Mouse (Mus musculus): ENCODE measurements at regions not wholly inside any gene's neighbourhood (a gene's known extent, or its start where the extent isn't known, plus 50 kb on each side); places are given as distances from the start of the nearest gene placed in this dataset.
A peak's percentile ranks its signal among the peaks of the same experiment; 100 is the strongest.

GRCm38 (mm10) chr12:70628384-70629365 is 175.8 kb downstream of the Tmx1 start:
- DNase-seq (ENCODE audit: low spot score in 2 of 2) = no peak

DNA sequence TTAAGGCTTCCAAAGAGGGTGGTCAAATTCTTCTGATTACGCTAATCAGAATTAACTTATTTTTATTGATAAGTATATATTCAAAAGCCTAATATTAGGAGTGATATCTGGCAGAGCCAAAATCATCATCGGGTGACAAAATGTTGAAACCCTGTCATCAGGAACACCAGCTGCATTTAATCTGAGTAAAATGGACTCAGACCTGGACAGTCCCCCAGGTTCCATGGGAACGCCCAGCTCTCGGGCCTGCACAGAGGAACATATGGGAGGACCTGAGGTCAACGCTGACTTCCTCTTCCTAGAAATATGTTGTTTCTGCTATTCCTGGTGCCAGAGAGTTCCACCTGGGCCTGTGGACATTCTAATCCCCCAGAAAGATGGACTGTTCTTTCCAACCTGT is 176.5 kb downstream of the Tmx1 start:
- DNase-seq (ENCODE audit: low spot score in 2 of 2) = no peak

DNA sequence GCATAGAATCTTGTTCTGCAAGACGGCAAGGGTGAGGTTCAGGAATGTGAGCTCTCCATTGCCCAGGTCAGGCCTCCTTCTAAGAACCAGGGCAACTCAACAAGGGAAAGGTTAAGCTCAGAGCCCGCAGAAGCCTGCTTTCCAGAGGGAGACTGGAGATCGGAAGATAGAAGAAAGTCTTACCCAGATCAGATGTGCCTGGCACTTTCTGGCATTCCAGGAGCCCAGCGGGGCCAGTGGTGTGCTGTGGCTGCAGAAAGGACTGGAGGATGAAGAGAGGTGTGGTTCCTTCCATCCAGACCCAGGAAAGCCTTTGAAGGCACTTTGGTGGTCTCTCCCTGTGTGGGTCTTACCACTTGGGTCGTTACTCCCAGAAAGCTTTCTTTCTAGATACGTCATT is 178.4 kb downstream of the Tmx1 start:
- DNase-seq (ENCODE audit: low spot score in 2 of 2) = no peak

GRCm38 (mm10) chr12:70633194-70633593 is 180.3 kb downstream of the Tmx1 start:
- no peak for DNase-seq (ENCODE audit: low spot score in 2 of 2)

DNA sequence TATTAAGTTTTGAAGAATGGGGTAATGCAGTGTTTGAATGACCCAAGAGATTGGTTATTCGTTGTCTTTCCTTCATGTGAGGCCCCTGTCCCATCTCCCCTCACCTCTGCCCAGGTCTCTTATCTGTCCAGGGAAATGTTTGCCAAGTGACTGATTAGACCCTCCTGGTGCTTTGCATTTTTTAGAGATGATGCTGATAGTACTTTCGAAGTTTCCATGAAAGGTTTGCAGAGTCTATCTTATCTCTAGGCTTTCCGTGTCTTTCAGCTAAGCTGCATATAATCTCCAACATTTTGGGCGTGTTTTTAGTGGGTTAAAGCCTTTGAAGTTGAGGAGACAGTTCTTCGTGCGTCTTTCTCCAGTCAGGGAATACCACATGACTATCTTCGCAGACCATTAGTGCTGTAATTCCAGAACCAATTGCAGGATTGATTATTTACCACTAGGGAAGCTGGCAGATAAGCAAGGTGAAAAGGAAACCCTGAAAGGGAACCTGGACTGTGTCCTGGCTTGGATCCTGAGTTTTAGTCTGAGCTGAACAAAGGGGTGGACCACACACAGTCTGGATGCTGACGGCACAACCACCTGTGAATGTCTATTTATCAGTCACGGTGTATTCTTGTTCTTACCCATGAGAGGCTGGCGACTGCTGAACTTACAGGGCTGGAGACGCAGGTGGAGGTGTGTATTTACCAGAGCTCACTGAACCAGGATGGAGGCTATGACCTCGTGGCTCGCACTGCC is 180.9 kb downstream of the Tmx1 start:
- no peak for DNase-seq (ENCODE audit: low spot score in 2 of 2)

DNA sequence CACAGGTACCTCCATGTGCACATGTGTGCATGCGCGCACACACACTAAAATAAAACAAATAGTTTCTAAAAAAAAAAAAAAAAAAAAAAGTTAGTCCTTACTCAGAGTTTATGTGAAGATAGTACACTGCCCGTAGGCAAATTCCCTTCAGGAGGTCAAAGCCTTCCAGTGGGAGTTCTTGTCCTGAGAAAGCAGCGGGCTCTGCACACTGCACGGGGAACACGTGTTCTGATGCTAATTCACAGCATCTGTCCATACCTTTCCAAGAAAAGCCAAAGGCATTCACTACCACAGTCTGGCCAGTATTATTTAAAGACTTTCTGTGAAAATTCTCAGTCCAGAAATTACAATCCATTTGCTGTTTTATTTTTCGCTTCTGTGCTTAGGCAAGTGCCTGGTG is 183.1 kb downstream of the Tmx1 start:
- DNase-seq (ENCODE audit: low spot score in 2 of 2) = no peak

- DNase-seq (ENCODE audit: low spot score in 2 of 2) = no peak
Measured at GRCm38 (mm10) chr12:70640186-70640585, 185.1 kb upstream of the Frmd6 start.

DNA sequence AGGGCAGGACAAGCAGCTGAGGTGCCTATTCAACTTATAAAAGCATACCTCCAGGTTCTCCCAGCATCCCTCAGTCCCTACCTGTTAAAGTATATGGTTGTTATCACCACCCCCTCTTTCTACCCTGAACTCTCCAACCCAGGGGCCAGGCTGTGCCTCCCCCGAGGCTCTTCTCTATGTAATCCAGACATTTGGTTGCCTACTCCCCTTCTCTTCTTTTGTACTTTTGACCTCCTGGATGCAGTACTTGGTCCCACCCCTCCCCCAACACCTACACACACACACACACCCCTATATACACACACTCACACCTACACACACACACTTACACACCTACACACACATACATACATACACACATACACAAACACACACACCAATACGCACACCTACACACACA is 180.4 kb upstream of the Frmd6 start:
- DNase-seq (ENCODE audit: low spot score in 2 of 2) = no peak

- no peak for DNase-seq (ENCODE audit: low spot score in 2 of 2)
Measured at GRCm38 (mm10) chr12:70645407-70645806, 179.9 kb upstream of the Frmd6 start.

DNA sequence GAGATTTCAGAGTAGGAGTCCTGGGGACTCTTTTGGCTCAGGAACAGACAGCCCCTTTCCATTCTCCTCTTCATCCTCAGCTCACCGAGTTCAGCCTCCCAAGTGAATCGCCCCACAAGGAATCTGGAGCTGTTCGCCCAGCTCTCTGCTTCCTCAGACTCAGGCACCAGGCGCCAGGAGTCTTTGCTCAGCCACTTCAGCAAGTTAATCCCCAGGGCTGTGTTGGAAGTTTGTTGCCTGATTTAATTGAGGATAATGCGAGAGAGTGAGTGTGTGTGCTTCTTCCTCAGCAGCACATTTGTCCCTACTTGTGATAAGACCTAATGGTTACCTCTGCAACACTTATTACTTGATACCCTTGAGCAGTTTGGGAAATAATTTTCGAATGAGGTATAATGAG is 177.8 kb upstream of the Frmd6 start:
- DNase-seq (ENCODE audit: low spot score in 2 of 2) = no peak

GRCm38 (mm10) chr12:70648179-70648811 is 177.0 kb upstream of the Frmd6 start:
- DNase-seq (ENCODE audit: low spot score in 2 of 2) = no peak

GRCm38 (mm10) chr12:70648812-70649188 is 176.5 kb upstream of the Frmd6 start:
- no peak for DNase-seq (ENCODE audit: low spot score in 2 of 2)

DNA sequence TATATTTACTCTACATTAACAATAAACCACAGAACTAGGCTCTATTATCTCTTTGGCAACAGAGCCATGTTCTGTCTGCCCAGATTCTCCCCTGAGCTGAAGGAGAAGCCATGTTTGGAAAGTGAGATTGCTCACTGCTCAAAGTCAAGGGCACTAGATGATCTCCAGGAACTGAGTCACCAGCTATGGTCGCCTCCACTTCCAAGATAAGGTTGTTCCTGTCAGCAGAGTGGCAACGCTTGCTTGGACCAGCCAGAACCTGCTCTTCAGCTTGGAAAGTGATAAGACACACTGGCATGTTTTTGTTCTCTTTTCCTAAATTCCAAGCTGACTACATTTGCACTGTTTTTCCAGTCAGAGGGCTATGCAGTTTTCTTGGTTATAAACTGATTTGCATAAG is 175.6 kb upstream of the Frmd6 start:
- no peak for DNase-seq (ENCODE audit: low spot score in 2 of 2)

- no peak for DNase-seq (ENCODE audit: low spot score in 2 of 2)
Measured at GRCm38 (mm10) chr12:70650470-70650869, 174.8 kb upstream of the Frmd6 start.

GRCm38 (mm10) chr12:70652751-70653150 is 172.6 kb upstream of the Frmd6 start:
- DNase-seq (ENCODE audit: low spot score in 2 of 2) = no peak

DNA sequence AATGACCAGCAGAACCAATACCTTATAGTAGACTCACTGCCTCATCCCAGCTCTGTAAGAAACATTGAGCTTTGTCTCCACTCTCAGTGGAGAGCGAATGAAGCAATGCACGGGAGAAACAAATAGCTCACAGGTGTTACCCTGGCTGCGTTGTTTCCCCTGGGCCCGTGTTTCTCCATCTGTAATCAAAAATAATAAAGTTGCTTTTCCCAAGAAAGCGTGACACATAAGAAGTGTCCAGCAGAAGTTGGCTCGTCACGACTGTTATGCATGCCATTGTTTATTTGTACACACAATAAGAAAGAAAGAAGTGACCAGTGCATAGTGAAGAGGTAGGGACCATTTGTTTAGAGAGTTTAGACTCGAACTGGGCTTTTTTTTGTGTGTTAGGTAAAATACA is 171.3 kb upstream of the Frmd6 start:
- DNase-seq (ENCODE audit: low spot score in 2 of 2) = no peak

DNA sequence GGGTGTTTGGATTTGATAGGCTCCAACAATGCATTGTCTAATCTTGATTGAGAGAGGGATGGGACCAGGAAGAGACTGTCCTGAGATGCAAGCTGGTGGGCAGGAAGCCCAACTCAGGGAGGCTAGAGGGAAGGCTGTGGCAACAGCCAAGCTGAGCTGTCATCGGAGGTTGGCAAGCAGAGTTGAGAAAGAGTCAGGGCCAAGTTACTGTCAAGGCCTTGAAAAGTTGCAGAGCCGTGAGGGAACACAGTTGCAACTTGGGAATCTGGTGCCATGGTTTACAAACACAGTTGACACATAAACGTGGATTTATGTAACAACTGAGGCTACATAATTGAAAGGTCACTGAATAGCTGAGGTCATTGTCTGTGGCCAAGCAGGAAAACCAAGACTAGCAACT is 170.8 kb upstream of the Frmd6 start:
- DNase-seq (ENCODE audit: low spot score in 2 of 2) = peak in 1 of 2 experiments; percentile 38

- DNase-seq (ENCODE audit: low spot score in 2 of 2) = no peak
Measured at GRCm38 (mm10) chr12:70655411-70655811, 169.9 kb upstream of the Frmd6 start.

DNA sequence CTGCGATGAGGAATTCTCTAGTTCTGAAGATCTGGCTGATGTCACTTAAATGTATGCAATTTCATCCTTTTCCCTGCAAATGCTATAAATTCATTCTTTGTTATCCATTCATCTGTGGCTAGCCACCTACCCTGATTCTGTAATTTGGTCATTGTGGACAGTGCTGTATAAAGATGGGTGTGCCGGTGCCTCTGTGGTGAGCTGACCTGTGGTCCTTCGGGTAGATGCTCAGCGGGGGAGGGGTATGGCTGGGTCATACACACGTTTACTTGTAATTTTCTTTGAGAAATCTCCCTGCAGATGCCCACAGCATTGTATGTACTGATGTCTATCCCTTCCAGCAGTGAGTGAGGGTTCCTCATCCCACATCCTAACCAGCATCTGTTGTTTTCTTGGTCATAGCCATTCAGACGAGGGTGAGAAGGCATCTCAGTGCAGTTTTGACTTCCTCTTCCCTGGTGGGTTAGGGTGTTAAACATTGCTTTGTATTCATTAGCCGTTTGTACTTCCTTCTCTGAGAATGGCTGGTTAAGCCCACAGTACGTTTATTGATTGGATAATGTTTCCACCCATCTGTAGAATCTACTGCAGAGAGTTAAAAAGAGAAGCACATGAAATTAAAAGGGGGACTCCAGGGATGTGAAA is 169.3 kb upstream of the Frmd6 start:
- DNase-seq (ENCODE audit: low spot score in 2 of 2) = no peak

GRCm38 (mm10) chr12:70656805-70657492 is 168.4 kb upstream of the Frmd6 start:
- DNase-seq (ENCODE audit: low spot score in 2 of 2) = no peak

DNA sequence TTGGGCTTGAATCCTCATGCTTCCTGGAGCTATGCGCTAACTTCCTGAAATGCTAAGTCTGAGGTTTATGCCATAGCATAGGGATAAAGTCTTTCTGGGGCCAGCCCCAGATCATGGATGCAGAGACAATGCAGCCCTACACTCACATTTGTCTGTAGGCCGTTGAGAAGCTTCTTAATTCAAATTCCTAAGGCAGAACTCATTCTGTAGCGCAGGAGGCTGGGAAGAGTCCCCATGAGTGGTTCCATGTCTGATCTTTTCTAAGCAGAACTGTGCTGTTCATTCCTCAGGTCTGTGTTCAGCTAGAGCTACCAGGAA is 167.9 kb upstream of the Frmd6 start:
- no peak for DNase-seq (ENCODE audit: low spot score in 2 of 2)

Data from adrenal gland, postnatal 4 days (tissue).